Mouse (Mus musculus): ENCODE measurements around the gene Rassf3. TPM values are rescaled to one million over a fixed set of nuclear protein-coding genes. Genes with fewer than 3 reads are reported as not detected.

Gene Rassf3
- total and polyA plus RNA-seq, 3 experiments: 4.0 to 9.0 (median 7.3) TPM

- no peaks in the 10 kb centered on the region for H3K79me2 ChIP-seq (replicated peaks; ENCODE audit: control insufficient read depth, extremely low read depth, insufficient read depth, poor library complexity, severe bottlenecking)
- H3K36me3 ChIP-seq (replicated peaks in 1 of 2; ENCODE audit: control insufficient read depth in 1 of 2, insufficient read depth in 1 of 2, low read length in 1 of 2): peaks cover 0 to 3% of the 10 kb centered on the region in 2 experiments
- dilution Hi-C loops (cut with MboI; ENCODE audit: extremely low pct_ligation_motif_present, extremely low pct_unique_long_range_greater_than_20kb, low sequenced_read_pairs) (no loop called here), in situ Hi-C loops (cut with MboI; ENCODE audit: low pct_ligation_motif_present, low pct_unique_long_range_greater_than_20kb, low sequenced_read_pairs) (no loop called here)
- no peak overlapping the region for H3K27ac ChIP-seq (ENCODE audit: insufficient read depth, low read depth)
- H3K4me3 ChIP-seq (replicated peaks in 1 of 3; ENCODE audit: low read depth in 2 of 3, low read length in 2 of 3, poor library complexity in 1 of 3): no peak overlapping the region
- no peaks in the 10 kb centered on the region for H3K9me3 ChIP-seq (replicated peaks; ENCODE audit: low read length)
- no peak overlapping the region for H3K4me2 ChIP-seq (ENCODE audit: insufficient read depth, low read depth, poor library complexity, severe bottlenecking)
- no peak overlapping the region for H3K9ac ChIP-seq (ENCODE audit: insufficient read depth, low read depth)
- H3K4me1 ChIP-seq (ENCODE audit: control insufficient read depth in 1 of 2, insufficient read depth in 2 of 2): peaks cover 17 to 22% of the 10 kb centered on the region in 2 experiments
- no peak for TF ChIP-seq IRF4 (IDR thresholded peaks at IDR 0.05; ENCODE audit: low read depth, low read length)
- TF ChIP-seq POLR2AphosphoS2 (IDR thresholded peaks at IDR 0.05; ENCODE audit: low read depth, low read length): no peak
- TF ChIP-seq ETS1 (conservative IDR thresholded peaks at IDR 0.05; ENCODE audit: low read depth, low read length): no peak
- no peak for TF ChIP-seq JUN (IDR thresholded peaks at IDR 0.05; ENCODE audit: insufficient read depth, low read depth, low read length)
- no peak for TF ChIP-seq POLR2A (IDR thresholded peaks at IDR 0.05; ENCODE audit: low read depth, low read length)
- TF ChIP-seq TCF12 (IDR thresholded peaks at IDR 0.05; ENCODE audit: low read depth, low read length): no peak
- TF ChIP-seq UBTF (IDR thresholded peaks at IDR 0.05; ENCODE audit: low read depth, low read length): no peak
- TF ChIP-seq NRF1 (IDR thresholded peaks at IDR 0.05; ENCODE audit: low read depth, low read length): no peak
- no peak for TF ChIP-seq ZMIZ1 (IDR thresholded peaks at IDR 0.05; ENCODE audit: low read depth, low read length)
- TF ChIP-seq PAX5 (IDR thresholded peaks at IDR 0.05; ENCODE audit: low read length): no peak
- TF ChIP-seq MAX (IDR thresholded peaks at IDR 0.05; ENCODE audit: low read length): no peak
- no peak for TF ChIP-seq ELF1 (IDR thresholded peaks at IDR 0.05; ENCODE audit: low read depth, low read length)
- no peak for TF ChIP-seq JUND (conservative IDR thresholded peaks at IDR 0.05; ENCODE audit: low read depth, low read length)
- no peak for TF ChIP-seq MAFK (IDR thresholded peaks at IDR 0.05; ENCODE audit: insufficient replicate concordance, low read length)
- no peak for TF ChIP-seq CHD2 (IDR thresholded peaks at IDR 0.05; ENCODE audit: low read length)
- TF ChIP-seq ZC3H11A (IDR thresholded peaks at IDR 0.05; ENCODE audit: low read depth, low read length): no peak
- no peak for DNase-seq (ENCODE audit: extremely low read depth)
- no peaks in the 10 kb centered on the region for H3K27me3 ChIP-seq (replicated peaks)
Observed at GRCm38 (mm10) chr10:121429089-121429488, 47.1 kb downstream of the Rassf3 start.

DNA sequence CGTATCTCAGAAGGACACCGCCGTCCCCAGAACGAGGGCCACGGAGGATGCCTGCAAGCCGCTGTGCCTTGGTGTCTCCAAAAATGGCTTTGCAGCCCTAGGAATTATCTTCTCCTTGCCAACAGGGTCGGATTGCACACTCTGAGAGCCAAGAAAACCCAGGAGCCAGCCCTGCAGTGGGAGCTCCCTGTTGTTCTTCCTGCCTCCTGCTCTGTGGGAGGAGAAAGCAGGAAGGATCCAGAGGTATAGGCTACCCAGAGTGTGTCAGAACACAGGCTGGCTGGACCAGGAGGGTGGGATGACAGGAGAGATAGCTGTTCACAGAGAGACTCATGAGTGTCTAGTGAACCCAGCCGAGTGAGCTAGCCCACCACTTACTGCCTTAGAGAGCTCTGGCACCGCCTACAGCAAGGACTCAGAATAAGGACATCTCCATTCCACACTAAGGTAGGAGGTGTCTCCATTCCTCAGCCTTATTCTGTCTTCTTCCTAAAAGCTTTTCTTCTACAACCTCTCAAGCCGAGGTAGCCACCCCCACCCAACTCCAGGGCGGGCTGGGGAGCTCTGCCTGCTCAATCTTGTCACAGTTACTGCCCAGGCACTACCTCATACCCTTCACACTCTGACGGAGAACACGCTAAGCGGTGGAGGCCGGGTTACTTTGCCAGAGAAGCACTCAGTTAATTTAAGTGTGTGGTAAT, 48.0 kb downstream of the Rassf3 start:
- in situ Hi-C loops (cut with MboI; ENCODE audit: low pct_ligation_motif_present, low pct_unique_long_range_greater_than_20kb, low sequenced_read_pairs): no loop called here
- H3K4me1 ChIP-seq (ENCODE audit: control insufficient read depth in 1 of 2, insufficient read depth in 2 of 2): peaks cover 16 to 25% of the 10 kb centered on the region in 2 experiments

More for the DNA sequence above, 48.0 kb downstream of the Rassf3 start:
- TF ChIP-seq CHD2 (IDR thresholded peaks at IDR 0.05; ENCODE audit: low read length) (no peak), MAX (IDR thresholded peaks at IDR 0.05; ENCODE audit: low read length) (no peak), JUND (conservative IDR thresholded peaks at IDR 0.05; ENCODE audit: low read depth, low read length) (no peak), KAT2A (IDR thresholded peaks at IDR 0.05; ENCODE audit: insufficient replicate concordance, low read length) (no peak), NELFE (IDR thresholded peaks at IDR 0.05; ENCODE audit: low read depth, low read length) (no peak), MAZ (IDR thresholded peaks at IDR 0.05; ENCODE audit: low read depth, low read length) (no peak), USF1 (IDR thresholded peaks at IDR 0.05; ENCODE audit: low read depth, low read length) (no peak), MXI1 (IDR thresholded peaks at IDR 0.05; ENCODE audit: low read depth, low read length) (no peak), TCF12 (IDR thresholded peaks at IDR 0.05; ENCODE audit: low read depth, low read length) (no peak)
- Histone ChIP-seq H3K27me3 (replicated peaks) (no peaks in the 10 kb centered on the region), H3K36me3 (replicated peaks in 1 of 2; ENCODE audit: control insufficient read depth in 1 of 2, insufficient read depth in 1 of 2, low read length in 1 of 2) (peaks cover 0 to 9% of the 10 kb centered on the region in 2 experiments), H3K79me2 (replicated peaks; ENCODE audit: control insufficient read depth, extremely low read depth, insufficient read depth, poor library complexity, severe bottlenecking) (no peaks in the 10 kb centered on the region), H3K4me3 (replicated peaks in 1 of 3; ENCODE audit: low read depth in 2 of 3, low read length in 2 of 3, poor library complexity in 1 of 3) (no peak overlapping the region), H3K9me3 (replicated peaks; ENCODE audit: low read length) (no peaks in the 10 kb centered on the region), H3K27ac (ENCODE audit: insufficient read depth, low read depth) (no peak overlapping the region), H3K4me2 (ENCODE audit: insufficient read depth, low read depth, poor library complexity, severe bottlenecking) (no peak overlapping the region), H3K9ac (ENCODE audit: insufficient read depth, low read depth) (no peak overlapping the region)
- dilution Hi-C loops (cut with MboI; ENCODE audit: extremely low pct_ligation_motif_present, extremely low pct_unique_long_range_greater_than_20kb, low sequenced_read_pairs): no loop called here
- DNase-seq (ENCODE audit: extremely low read depth): no peak

Measured in CH12.LX (cell line).